Mouse (Mus musculus) CH12.LX (cell line): ENCODE measurements at regions not wholly inside any gene's neighbourhood (a gene's known extent, or its start where the extent isn't known, plus 50 kb on each side); places are given as distances from the start of the nearest gene placed in this dataset.
A peak's percentile ranks its signal among the peaks of the same experiment; 100 is the strongest.

ENCODE experiments used
- DNase-seq: peaks from one replicate; pipeline ENCODE4 v3.0.0-alpha.2; 2013; ENCODE audit errors: extremely low read depth
- H3K27ac ChIP-seq: 2 replicates; pipeline ENCODE4 v1.5.1; 2012; ENCODE audit warnings: low read depth, mild to moderate bottlenecking, control low read depth, moderate library complexity; ENCODE audit not compliant: insufficient read depth
- H3K27me3 ChIP-seq: replicated peaks from 2 replicates; pipeline ENCODE3; 2012; ENCODE audit warnings: inconsistent platforms
- H3K36me3 ChIP-seq, 2 experiments: replicated peaks in 1 of 2; 2 replicates each; pipeline versions ENCODE3 to v1.6.1; 2012; ENCODE audit warnings: inconsistent platforms in 1 of 2, low read length in 1 of 2, mild to moderate bottlenecking in 1 of 2, mixed read lengths in 1 of 2, moderate library complexity in 1 of 2; ENCODE audit not compliant: control insufficient read depth in 1 of 2, insufficient read depth in 1 of 2
- H3K4me1 ChIP-seq, 2 experiments: 2 replicates each; pipeline ENCODE4 v1.6.1; 2012; ENCODE audit warnings: inconsistent platforms in 1 of 2, moderate library complexity in 1 of 2; ENCODE audit not compliant: insufficient read depth in 2 of 2, control insufficient read depth in 1 of 2
- H3K4me2 ChIP-seq: 2 replicates; pipeline ENCODE4 v1.6.1; 2012; ENCODE audit warnings: low read depth, mild to moderate bottlenecking, control low read depth; ENCODE audit not compliant: poor library complexity, insufficient read depth, severe bottlenecking
- H3K4me3 ChIP-seq, 3 experiments: fragments of 150-350 bp in 1 of 3; sonication (generic) in 1 of 3; replicated peaks in 1 of 3; 2 replicates each; pipeline versions ENCODE3 to v1.5.1; 2011 to 2012; ENCODE audit warnings: low read depth in 2 of 3, low read length in 2 of 3, mild to moderate bottlenecking in 2 of 3, moderate library complexity in 2 of 3, control low read depth in 1 of 3, improper control_type of control experiment in 1 of 3, inconsistent platforms in 1 of 3, mixed read lengths in 1 of 3; ENCODE audit not compliant: poor library complexity in 1 of 3
- H3K79me2 ChIP-seq: replicated peaks from 2 replicates; pipeline ENCODE4 v1.6.1; 2012; ENCODE audit warnings: mild to moderate bottlenecking, moderate library complexity; ENCODE audit not compliant: control insufficient read depth, poor library complexity, insufficient read depth, severe bottlenecking; ENCODE audit errors: extremely low read depth
- H3K9ac ChIP-seq: 2 replicates; pipeline ENCODE4 v1.6.1; 2012; ENCODE audit warnings: low read depth, mild to moderate bottlenecking, control low read depth, moderate library complexity; ENCODE audit not compliant: insufficient read depth
- H3K9me3 ChIP-seq: replicated peaks from 2 replicates; pipeline ENCODE3; 2012; ENCODE audit warnings: low read length, inconsistent platforms, mixed read lengths
- BHLHE40 ChIP-seq: IDR thresholded peaks from 2 replicates; pipeline ENCODE4 v1.6.1; 2011; ENCODE audit warnings: mild to moderate bottlenecking, low read depth, low read length, improper control_type of control experiment
- CHD1 ChIP-seq: IDR thresholded peaks from 2 replicates; pipeline ENCODE4 v1.6.1; 2012; ENCODE audit warnings: low read depth, low read length, improper control_type of control experiment, inconsistent platforms
- CHD2 ChIP-seq: IDR thresholded peaks from 2 replicates; pipeline ENCODE4 v1.6.1; 2011; ENCODE audit warnings: low read length, improper control_type of control experiment
- CTCF ChIP-seq, 2 experiments: IDR thresholded peaks in 1 of 2; conservative IDR thresholded peaks in 1 of 2; 2 replicates each; pipeline ENCODE4 v1.5.1; 2011 to 2012; ENCODE audit warnings: low read depth in 2 of 2, low read length in 2 of 2, improper control_type of control experiment in 1 of 2, inconsistent platforms in 1 of 2, mild to moderate bottlenecking in 1 of 2, moderate library complexity in 1 of 2
- E2F4 ChIP-seq: IDR thresholded peaks from 2 replicates; pipeline ENCODE4 v1.6.1; 2011; ENCODE audit warnings: low read depth, low read length, improper control_type of control experiment; ENCODE audit not compliant: insufficient replicate concordance
- ELF1 ChIP-seq: IDR thresholded peaks from 2 replicates; pipeline ENCODE4 v1.6.1; 2014; ENCODE audit warnings: low read depth, mild to moderate bottlenecking, inconsistent platforms, low read length, improper control_type of control experiment
- EP300 ChIP-seq: IDR thresholded peaks from 2 replicates; pipeline ENCODE4 v1.6.1; 2011; ENCODE audit warnings: low read length, improper control_type of control experiment
- ETS1 ChIP-seq: conservative IDR thresholded peaks from 2 replicates; pipeline ENCODE4 v1.6.1; 2012; ENCODE audit warnings: low read depth, mild to moderate bottlenecking, inconsistent platforms, low read length, improper control_type of control experiment, moderate library complexity
- GABPA ChIP-seq: IDR thresholded peaks from 2 replicates; pipeline ENCODE4 v1.6.1; 2012; ENCODE audit warnings: low read depth, low read length, improper control_type of control experiment, inconsistent platforms; ENCODE audit not compliant: insufficient replicate concordance
- HCFC1 ChIP-seq: IDR thresholded peaks from 2 replicates; pipeline ENCODE4 v1.6.1; 2012; ENCODE audit warnings: low read depth, mild to moderate bottlenecking, inconsistent platforms, low read length, improper control_type of control experiment
- IRF4 ChIP-seq: IDR thresholded peaks from 2 replicates; pipeline ENCODE4 v1.6.1; 2014; ENCODE audit warnings: low read depth, mild to moderate bottlenecking, inconsistent platforms, low read length, improper control_type of control experiment
- JUN ChIP-seq: IDR thresholded peaks from 2 replicates; pipeline ENCODE4 v1.6.1; 2011; ENCODE audit warnings: low read depth, mild to moderate bottlenecking, low read length, improper control_type of control experiment, moderate library complexity; ENCODE audit not compliant: insufficient read depth
- JUND ChIP-seq: conservative IDR thresholded peaks from 2 replicates; pipeline ENCODE4 v1.6.1; 2011; ENCODE audit warnings: low read depth, low read length, improper control_type of control experiment
- KAT2A ChIP-seq: IDR thresholded peaks from 2 replicates; pipeline ENCODE4 v1.6.1; 2012; ENCODE audit warnings: low read length, improper control_type of control experiment, inconsistent platforms; ENCODE audit not compliant: insufficient replicate concordance
- MAFK ChIP-seq: IDR thresholded peaks from 2 replicates; pipeline ENCODE4 v1.6.1; 2011; ENCODE audit warnings: low read length, improper control_type of control experiment; ENCODE audit not compliant: insufficient replicate concordance
- MAX ChIP-seq: IDR thresholded peaks from 2 replicates; pipeline ENCODE4 v1.6.1; 2011; ENCODE audit warnings: low read length, improper control_type of control experiment
- MAZ ChIP-seq: IDR thresholded peaks from 2 replicates; pipeline ENCODE4 v1.6.1; 2012; ENCODE audit warnings: low read depth, mild to moderate bottlenecking, inconsistent platforms, low read length, improper control_type of control experiment, moderate library complexity
- MEF2A ChIP-seq: IDR thresholded peaks from 2 replicates; pipeline ENCODE4 v1.6.1; 2014; ENCODE audit warnings: low read depth, mild to moderate bottlenecking, inconsistent platforms, low read length, improper control_type of control experiment, borderline replicate concordance
- MXI1 ChIP-seq: IDR thresholded peaks from 2 replicates; pipeline ENCODE4 v1.6.1; 2011; ENCODE audit warnings: mild to moderate bottlenecking, low read depth, low read length, improper control_type of control experiment
- MYC ChIP-seq: IDR thresholded peaks from 2 replicates; pipeline ENCODE4 v1.6.1; 2011; ENCODE audit warnings: low read depth, mild to moderate bottlenecking, improper control_type of control experiment, low read length
- NELFE ChIP-seq: IDR thresholded peaks from 2 replicates; pipeline ENCODE4 v1.6.1; 2011; ENCODE audit warnings: low read depth, low read length, improper control_type of control experiment
- NRF1 ChIP-seq: IDR thresholded peaks from 2 replicates; pipeline ENCODE4 v1.6.1; 2014; ENCODE audit warnings: low read depth, mild to moderate bottlenecking, inconsistent platforms, low read length, improper control_type of control experiment, moderate library complexity
- PAX5 ChIP-seq: IDR thresholded peaks from 2 replicates; pipeline ENCODE4 v1.6.1; 2012; ENCODE audit warnings: low read length, inconsistent platforms, mixed read lengths
- POLR2A ChIP-seq: IDR thresholded peaks from 2 replicates; pipeline ENCODE4 v1.6.1; 2011; ENCODE audit warnings: low read depth, mild to moderate bottlenecking, improper control_type of control experiment, low read length
- POLR2AphosphoS2 ChIP-seq: IDR thresholded peaks from 2 replicates; pipeline ENCODE4 v1.6.1; 2011; ENCODE audit warnings: low read depth, low read length, improper control_type of control experiment
- RAD21 ChIP-seq: IDR thresholded peaks from 2 replicates; pipeline ENCODE4 v1.6.1; 2011; ENCODE audit warnings: low read depth, mild to moderate bottlenecking, low read length, improper control_type of control experiment, moderate library complexity
- RCOR1 ChIP-seq: conservative IDR thresholded peaks from 2 replicates; pipeline ENCODE4 v1.6.1; 2012; ENCODE audit warnings: low read depth, mild to moderate bottlenecking, inconsistent platforms, low read length, improper control_type of control experiment
- SIN3A ChIP-seq: IDR thresholded peaks from 2 replicates; pipeline ENCODE4 v1.6.1; 2012; ENCODE audit warnings: low read length, improper control_type of control experiment, inconsistent platforms
- SMC3 ChIP-seq: IDR thresholded peaks from 2 replicates; pipeline ENCODE4 v1.6.1; 2011; ENCODE audit warnings: low read depth, low read length, improper control_type of control experiment
- TBP ChIP-seq: conservative IDR thresholded peaks from 2 replicates; pipeline ENCODE4 v1.6.1; 2011; ENCODE audit warnings: low read depth, low read length, improper control_type of control experiment
- TCF12 ChIP-seq: IDR thresholded peaks from 2 replicates; pipeline ENCODE4 v1.6.1; 2014; ENCODE audit warnings: low read depth, mild to moderate bottlenecking, inconsistent platforms, low read length, improper control_type of control experiment
- UBTF ChIP-seq: IDR thresholded peaks from 2 replicates; pipeline ENCODE4 v1.6.1; 2012; ENCODE audit warnings: low read depth, mild to moderate bottlenecking, inconsistent platforms, low read length, improper control_type of control experiment, moderate library complexity
- USF1 ChIP-seq: IDR thresholded peaks from 2 replicates; pipeline ENCODE4 v1.6.1; 2014; ENCODE audit warnings: low read depth, mild to moderate bottlenecking, inconsistent platforms, low read length, improper control_type of control experiment
- USF2 ChIP-seq: conservative IDR thresholded peaks from 2 replicates; pipeline ENCODE4 v1.6.1; 2011; ENCODE audit warnings: low read depth, low read length, improper control_type of control experiment
- ZC3H11A ChIP-seq: IDR thresholded peaks from 2 replicates; pipeline ENCODE4 v1.6.1; 2012; ENCODE audit warnings: low read depth, mild to moderate bottlenecking, inconsistent platforms, low read length, improper control_type of control experiment
- ZKSCAN1 ChIP-seq: IDR thresholded peaks from 2 replicates; pipeline ENCODE4 v1.6.1; 2012; ENCODE audit warnings: low read depth, inconsistent platforms, low read length, improper control_type of control experiment, borderline replicate concordance
- ZMIZ1 ChIP-seq: IDR thresholded peaks from 2 replicates; pipeline ENCODE4 v1.6.1; 2012; ENCODE audit warnings: low read depth, mild to moderate bottlenecking, inconsistent platforms, low read length, improper control_type of control experiment
- ZNF384 ChIP-seq: IDR thresholded peaks from 2 replicates; pipeline ENCODE4 v1.6.1; 2012; ENCODE audit warnings: low read depth, low read length, improper control_type of control experiment, inconsistent platforms
- dilution Hi-C: fragments of 300-500 bp; cut with MboI; formaldehyde crosslinking; loops from 2 replicates; pipeline ENCODE4 v1.14.3; 2020; ENCODE audit warnings: low sequenced_read_pairs; ENCODE audit not compliant: extremely low pct_unique_long_range_greater_than_20kb, extremely low pct_ligation_motif_present
- in situ Hi-C: fragments of 300-500 bp; cut with MboI; formaldehyde crosslinking; loops from 3 replicates; pipeline ENCODE4 v1.14.3; 2019; ENCODE audit warnings: low sequenced_read_pairs, low pct_ligation_motif_present, low pct_unique_long_range_greater_than_20kb, mixed read lengths

GRCm38 (mm10) chr1:149347359-149347758 lies 613.7 kb downstream of the Pla2g4a start:
- H3K4me1 ChIP-seq: peaks cover 0 to 6% of the 10 kb centered on the region in 2 experiments; a peak in 1 of 4 replicates
- no peaks in the 10 kb centered on the region for H3K36me3 ChIP-seq
- H3K27me3 ChIP-seq: no peaks in the 10 kb centered on the region
- no peak for DNase-seq
- no peak overlapping the region for H3K9ac ChIP-seq
- no peak overlapping the region for H3K27ac ChIP-seq
- no peak overlapping the region for H3K4me3 ChIP-seq
- no peaks in the 10 kb centered on the region for H3K79me2 ChIP-seq
- in situ Hi-C loops (no loop called here), dilution Hi-C loops (no loop called here)
- H3K4me2 ChIP-seq: no peak overlapping the region
- peaks cover 14% of the 10 kb centered on the region for H3K9me3 ChIP-seq
- no peak for TF ChIP-seq HCFC1
- no peak for TF ChIP-seq RAD21
- no peak for TF ChIP-seq ZC3H11A
- no peak for TF ChIP-seq USF2
- peak; percentile 83 for TF ChIP-seq MAFK
- TF ChIP-seq E2F4: no peak
- no peak for TF ChIP-seq MAX
- no peak for TF ChIP-seq TBP
- no peak for TF ChIP-seq GABPA
- no peak for TF ChIP-seq SMC3
- 0 out of 2 replicates have a peak, but pooled peaks have one; percentile 37 for TF ChIP-seq MEF2A
- TF ChIP-seq ELF1: no peak
- no peak for TF ChIP-seq MXI1
- TF ChIP-seq CTCF (conservative IDR thresholded peaks at IDR 0.05 in 1 of 2, IDR thresholded peaks at IDR 0.05 in 1 of 2; ENCODE audit: low read depth in 2 of 2, low read length in 2 of 2): no peak
- TF ChIP-seq POLR2A: no peak
- TF ChIP-seq ETS1: no peak; the same call in 1 of the 2 replicates
- no peak for TF ChIP-seq UBTF
- TF ChIP-seq ZKSCAN1: no peak
- 0 out of 2 replicates have a peak, but pooled peaks have one; percentile 22 for TF ChIP-seq BHLHE40
- TF ChIP-seq PAX5: no peak
- no peak for TF ChIP-seq MYC
- TF ChIP-seq RCOR1: no peak
- no peak for TF ChIP-seq ZNF384
- TF ChIP-seq NELFE: no peak
- TF ChIP-seq JUND: peak; percentile 82
- TF ChIP-seq CHD2: no peak
- TF ChIP-seq TCF12: peak; percentile 30; the same call in 1 of the 2 replicates
- no peak for TF ChIP-seq POLR2AphosphoS2
- peak; percentile 84 for TF ChIP-seq EP300
- TF ChIP-seq JUN: peak; percentile 71
- no peak for TF ChIP-seq KAT2A
- TF ChIP-seq IRF4: peak; percentile 97
- no peak for TF ChIP-seq MAZ
- no peak for TF ChIP-seq USF1
- TF ChIP-seq ZMIZ1: no peak
- no peak for TF ChIP-seq SIN3A
- no peak for TF ChIP-seq NRF1
- TF ChIP-seq CHD1: no peak
